Mouse (Mus musculus): Measurements from ENCODE around the gene Snx30.

The Snx30 gene

DNA sequence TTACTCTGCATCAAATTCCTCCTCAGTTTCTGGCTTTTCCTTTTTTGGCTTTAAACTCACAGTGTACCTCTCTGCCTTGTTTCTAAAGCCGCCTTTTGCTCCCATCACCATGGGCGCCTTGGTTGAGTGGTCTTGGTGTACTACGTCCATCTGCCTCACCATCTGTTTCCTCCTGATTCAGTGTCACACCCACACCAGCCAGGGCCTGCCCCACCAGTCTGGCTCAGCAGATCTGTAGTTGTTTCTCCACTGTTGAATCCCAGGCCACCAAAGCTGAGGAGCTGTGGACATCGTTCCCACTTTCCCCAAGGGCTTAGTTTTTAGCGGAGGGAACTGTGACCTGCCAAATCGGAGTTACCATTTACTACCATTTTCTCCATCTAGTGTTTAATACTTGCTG, 20.0 kb downstream of the Snx30 start:
- no peak for DNase-seq

GRCm38 (mm10) chr4:59826381-59826780, 20.7 kb downstream of the Snx30 start:
- DNase-seq, result no peak

DNA sequence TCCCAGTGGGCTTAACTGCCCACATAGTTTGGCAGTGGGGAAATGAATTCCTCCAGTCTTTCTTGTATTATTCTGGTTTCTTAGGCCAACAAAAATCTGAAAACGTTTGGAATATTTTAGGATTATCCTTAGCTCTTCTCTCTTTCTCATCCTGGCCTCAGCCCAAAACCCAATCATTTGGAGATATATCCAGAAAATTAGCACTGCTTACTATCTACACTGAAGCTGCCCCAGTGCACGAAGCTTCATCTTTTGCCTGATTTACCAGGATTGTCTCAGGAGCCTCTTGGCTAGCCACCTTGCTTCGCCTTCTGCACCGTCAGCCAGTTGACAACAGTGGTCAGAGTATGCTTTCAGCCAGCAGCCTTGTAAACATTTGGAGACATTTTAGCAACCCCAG, 23.4 kb downstream of the Snx30 start:
- DNase-seq, result no peak

- DNase-seq, result no peak
Observed at GRCm38 (mm10) chr4:59831038-59831437, 25.4 kb downstream of the Snx30 start.

GRCm38 (mm10) chr4:59832810-59833209, 27.2 kb downstream of the Snx30 start:
- DNase-seq, result no peak

GRCm38 (mm10) chr4:59837659-59838058, 32.0 kb downstream of the Snx30 start:
- no peak for DNase-seq

GRCm38 (mm10) chr4:59844460-59845244, 39.0 kb downstream of the Snx30 start:
- DNase-seq, result no peak

- no peak for DNase-seq
Observed at GRCm38 (mm10) chr4:59845245-59845637, 39.6 kb downstream of the Snx30 start.

- no peak for DNase-seq
Observed at GRCm38 (mm10) chr4:59847447-59847846, 41.8 kb downstream of the Snx30 start.

- peak; percentile 52 for DNase-seq
Observed at GRCm38 (mm10) chr4:59850181-59850580, 44.5 kb downstream of the Snx30 start.

GRCm38 (mm10) chr4:59850886-59851623, 45.4 kb downstream of the Snx30 start:
- no peak for DNase-seq

DNA sequence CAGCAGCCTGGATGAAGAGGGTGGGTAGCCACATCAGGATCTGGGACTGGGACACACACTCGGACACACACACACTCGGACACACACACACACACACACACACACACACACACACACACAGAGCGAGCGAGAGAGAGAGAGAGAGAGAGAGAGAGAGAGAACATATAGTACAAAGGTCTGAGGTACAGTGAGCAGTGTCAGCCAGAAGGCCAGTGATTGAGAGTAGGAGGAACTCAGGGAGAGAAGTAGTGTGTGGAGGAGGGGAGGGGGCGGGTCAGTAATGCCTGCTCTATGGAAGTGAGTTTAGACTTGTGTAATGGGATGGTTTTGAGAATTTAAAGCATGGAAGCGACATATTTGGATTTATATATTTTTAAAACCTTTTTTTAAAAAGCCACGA, 47.5 kb downstream of the Snx30 start:
- DNase-seq, result no peak

- no peak for DNase-seq
Observed at GRCm38 (mm10) chr4:59859693-59860425, 54.2 kb downstream of the Snx30 start.

DNA sequence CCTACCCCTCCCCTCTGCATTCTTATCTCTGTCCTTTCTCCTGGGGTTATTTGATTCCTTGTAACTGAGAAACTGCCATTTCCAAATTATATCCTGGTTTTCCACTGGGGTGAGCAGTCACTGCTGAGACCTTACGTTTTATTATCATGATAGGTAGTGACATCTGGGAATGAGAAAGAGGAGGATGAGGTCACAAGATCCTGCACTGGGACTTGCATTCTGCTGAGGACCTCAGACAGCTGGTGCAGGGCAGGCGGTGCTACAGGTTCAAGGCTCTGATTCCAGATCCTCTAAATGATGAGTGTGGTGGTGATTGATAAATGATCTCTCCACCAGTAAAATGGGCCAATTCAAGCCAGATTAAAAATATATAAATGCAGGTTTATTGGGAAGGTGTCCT, 54.8 kb downstream of the Snx30 start:
- no peak for DNase-seq

GRCm38 (mm10) chr4:59861871-59862270, 56.2 kb downstream of the Snx30 start:
- no peak for DNase-seq

GRCm38 (mm10) chr4:59862335-59862734, 56.7 kb downstream of the Snx30 start:
- no peak for DNase-seq

GRCm38 (mm10) chr4:59863869-59864268, 58.2 kb downstream of the Snx30 start:
- no peak for DNase-seq

- DNase-seq, result peak; percentile 43
Observed at GRCm38 (mm10) chr4:59868086-59868485, 62.4 kb downstream of the Snx30 start.

- DNase-seq, result no peak
Observed at GRCm38 (mm10) chr4:59869488-59870057, 63.9 kb downstream of the Snx30 start.

GRCm38 (mm10) chr4:59870433-59870832, 64.8 kb downstream of the Snx30 start:
- DNase-seq, result no peak

DNA sequence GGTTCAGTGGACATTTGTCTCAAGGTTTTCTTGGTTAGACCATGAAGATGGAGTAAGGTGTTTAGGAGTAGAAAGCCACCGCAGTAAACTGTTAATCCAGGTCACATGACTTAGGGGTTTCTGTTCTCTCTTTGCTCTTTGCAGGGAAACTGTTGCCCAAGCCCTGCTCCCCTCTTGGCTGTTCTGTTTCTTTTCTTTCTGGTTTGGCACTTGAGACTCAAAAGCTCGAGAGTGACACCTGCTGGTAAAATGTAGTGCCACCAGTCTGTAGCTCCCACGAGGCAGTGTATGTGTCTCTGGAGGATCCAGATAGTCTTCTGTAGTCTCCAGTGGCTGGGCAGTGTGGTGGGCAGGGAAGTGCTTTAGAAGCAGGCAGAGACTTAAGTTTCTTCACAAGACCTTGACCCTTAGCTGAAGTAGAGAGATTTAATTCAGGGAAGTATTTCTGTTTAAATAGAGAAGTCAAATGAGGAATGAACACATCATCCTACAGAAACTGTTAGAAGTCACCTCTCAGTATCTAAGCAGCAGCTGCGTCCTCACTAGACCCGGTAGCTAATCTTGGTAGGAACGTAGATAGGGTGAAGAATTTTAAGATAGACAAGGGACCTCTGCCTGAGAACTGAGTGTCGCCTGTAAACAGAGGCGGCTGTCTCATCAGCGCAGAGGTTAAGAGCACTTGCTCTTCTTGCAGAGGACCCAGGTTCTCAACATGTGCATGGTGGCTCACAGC, 65.4 kb downstream of the Snx30 start:
- DNase-seq, result peak; percentile 78

DNA sequence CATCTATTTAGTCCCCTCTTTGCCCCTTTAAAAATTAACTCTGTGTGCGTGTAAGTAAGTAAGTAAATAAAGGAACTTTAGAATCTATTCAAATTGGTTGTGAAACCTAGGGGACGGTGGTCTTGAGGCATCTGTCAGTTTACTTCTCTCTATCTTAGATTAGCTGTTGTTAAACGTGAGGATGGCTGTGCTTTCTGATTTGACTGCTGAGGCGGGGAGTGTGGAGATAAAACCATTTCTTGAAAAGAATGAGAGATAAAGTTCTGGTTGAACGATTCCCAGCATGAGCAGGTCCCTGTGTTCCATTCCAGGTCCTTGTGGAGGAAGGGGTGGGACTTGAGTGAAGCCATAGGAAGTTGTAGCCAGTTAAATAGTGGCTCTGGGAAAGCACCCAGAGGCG, 67.6 kb downstream of the Snx30 start:
- no peak for DNase-seq

DNA sequence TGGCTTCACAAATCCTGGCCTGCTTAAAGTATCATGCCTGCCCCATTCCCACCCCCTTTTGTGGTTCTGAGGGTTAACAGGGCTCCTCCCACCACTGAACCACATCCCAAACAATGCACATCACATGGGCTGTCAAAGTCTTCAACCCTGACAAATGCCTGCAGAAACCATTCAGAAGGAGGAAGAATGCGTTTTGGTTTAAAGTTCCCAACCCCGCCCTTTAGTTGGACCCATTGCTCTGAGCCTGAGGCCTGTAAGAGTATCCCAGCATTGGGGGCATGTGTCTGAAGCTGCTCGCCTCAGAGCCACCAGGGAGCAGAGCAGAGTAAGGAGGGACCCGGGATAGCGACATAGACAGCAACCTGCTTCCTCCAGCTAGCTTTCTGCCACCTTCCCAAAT, 68.2 kb downstream of the Snx30 start:
- DNase-seq, result no peak
